Mouse (Mus musculus): Measurements from ENCODE around the gene Cyth2. TPM values are rescaled to one million over a fixed set of nuclear protein-coding genes. Genes with fewer than 3 reads are reported as not detected.

Gene Cyth2
- total and polyA plus RNA-seq, 3 experiments = 27.3 to 61.9 (median 59.1) TPM

DNA sequence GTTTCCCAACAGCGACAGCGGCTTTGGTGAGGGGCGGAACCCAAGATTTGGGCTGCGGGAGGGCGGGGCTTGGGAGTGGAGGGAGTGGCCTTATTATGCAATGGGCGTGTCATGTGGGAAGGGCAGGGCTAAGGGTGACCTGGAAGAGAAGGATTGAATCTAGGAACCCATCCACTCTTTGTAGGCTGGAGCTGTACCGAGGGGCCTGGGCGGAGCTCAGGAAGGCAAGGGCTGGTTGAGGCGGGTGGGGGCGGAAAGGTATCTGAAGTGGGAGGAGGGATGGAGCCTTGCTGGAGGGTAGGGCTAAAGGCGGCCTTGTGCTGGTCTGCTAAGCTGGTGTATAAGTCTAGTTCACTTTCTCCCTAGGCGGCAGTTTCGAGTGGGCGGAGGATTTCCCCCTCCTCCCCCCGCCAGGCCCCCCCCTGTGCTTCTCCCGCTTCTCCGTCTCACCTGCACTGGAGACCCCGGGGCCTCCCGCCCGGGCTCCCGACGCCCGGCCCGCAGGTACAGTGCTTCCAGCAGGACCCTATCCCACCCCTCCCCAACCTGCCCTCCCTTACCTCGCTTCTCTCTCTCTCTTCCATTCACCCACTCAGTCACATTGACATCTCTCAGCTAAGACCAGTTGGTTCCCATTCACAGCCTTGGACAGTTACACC lies 13.7 kb downstream of the Cyth2 start:
- no peaks in the 10 kb centered on the region for H3K79me2 ChIP-seq (replicated peaks; ENCODE audit: control insufficient read depth, insufficient read depth, low read length)
- DNase-seq = peak in 1 of 2 experiments; percentile 40
- peak overlapping the region; percentile 49 for H3K4me3 ChIP-seq
- no peaks in the 10 kb centered on the region for H3K36me3 ChIP-seq (ENCODE audit: control insufficient read depth, insufficient read depth, low read length)
- peaks cover 9% of the 10 kb centered on the region for H3K27me3 ChIP-seq (ENCODE audit: control insufficient read depth, insufficient read depth, low read length)
- 3% methylated on average over 20 of the region's 25 CpGs for WGBS
- TF ChIP-seq POLR2A (IDR thresholded peaks at IDR 0.05; ENCODE audit: insufficient read depth, low read depth, low read length) = no peak
- TF ChIP-seq EP300 (IDR thresholded peaks at IDR 0.05; ENCODE audit: insufficient read depth, low read depth, low read length) = no peak
- TF ChIP-seq CTCF (IDR thresholded peaks at IDR 0.05) = no peak
- H3K27ac ChIP-seq = no peak overlapping the region
- H3K9ac ChIP-seq (ENCODE audit: low read depth, low read length) = peak overlapping the region; percentile 53; the same call in 1 of the 2 replicates
- H3K4me1 ChIP-seq (ENCODE audit: control insufficient read depth, insufficient read depth, low read length) = peaks cover 5% of the 10 kb centered on the region
- intact Hi-C loops (cut with DNase I) = loop anchor here (1.0 to 10.0 kb wide), 3 partner anchors 61 to 336 kb away; partner anchors contain the start of gene Bax

DNA sequence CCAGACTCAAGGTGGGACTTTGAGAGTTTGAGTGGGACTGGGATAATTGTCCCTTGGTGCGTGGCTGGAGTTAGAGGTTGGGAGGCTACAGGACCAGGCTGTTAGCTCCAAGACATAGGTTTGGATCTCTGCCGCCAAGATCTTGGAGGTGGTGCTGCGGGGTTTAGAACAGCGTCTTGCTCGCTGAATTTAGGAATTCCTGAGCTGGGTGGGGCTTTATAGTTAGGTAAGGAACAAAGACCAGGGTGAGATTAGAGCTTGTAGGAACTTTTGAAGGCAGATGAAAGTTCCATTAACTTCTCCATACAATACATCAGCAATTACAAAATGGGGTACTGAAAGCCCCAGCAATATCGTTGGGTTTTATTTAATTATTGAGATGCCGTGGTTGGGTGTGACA lies 14.4 kb downstream of the Cyth2 start:
- Histone ChIP-seq H3K9ac (ENCODE audit: low read depth, low read length) (no peak overlapping the region), H3K27ac (no peak overlapping the region), H3K79me2 (replicated peaks; ENCODE audit: control insufficient read depth, insufficient read depth, low read length) (no peaks in the 10 kb centered on the region), H3K4me1 (ENCODE audit: control insufficient read depth, insufficient read depth, low read length) (peaks cover 5% of the 10 kb centered on the region), H3K27me3 (ENCODE audit: control insufficient read depth, insufficient read depth, low read length) (peaks cover 9% of the 10 kb centered on the region), H3K36me3 (ENCODE audit: control insufficient read depth, insufficient read depth, low read length) (no peaks in the 10 kb centered on the region), H3K4me3 (no peak overlapping the region)
- intact Hi-C loops (cut with DNase I) = loop anchor here (5.0 to 10.0 kb wide), 2 partner anchors 137 to 335 kb away; partner anchors contain the start of gene Bax
- DNase-seq = no peak
- TF ChIP-seq EP300 (IDR thresholded peaks at IDR 0.05; ENCODE audit: insufficient read depth, low read depth, low read length) = no peak
- TF ChIP-seq POLR2A (IDR thresholded peaks at IDR 0.05; ENCODE audit: insufficient read depth, low read depth, low read length) = no peak
- TF ChIP-seq CTCF (IDR thresholded peaks at IDR 0.05) = no peak
- WGBS = 32% methylated on average over 7 of the region's 7 CpGs

DNA sequence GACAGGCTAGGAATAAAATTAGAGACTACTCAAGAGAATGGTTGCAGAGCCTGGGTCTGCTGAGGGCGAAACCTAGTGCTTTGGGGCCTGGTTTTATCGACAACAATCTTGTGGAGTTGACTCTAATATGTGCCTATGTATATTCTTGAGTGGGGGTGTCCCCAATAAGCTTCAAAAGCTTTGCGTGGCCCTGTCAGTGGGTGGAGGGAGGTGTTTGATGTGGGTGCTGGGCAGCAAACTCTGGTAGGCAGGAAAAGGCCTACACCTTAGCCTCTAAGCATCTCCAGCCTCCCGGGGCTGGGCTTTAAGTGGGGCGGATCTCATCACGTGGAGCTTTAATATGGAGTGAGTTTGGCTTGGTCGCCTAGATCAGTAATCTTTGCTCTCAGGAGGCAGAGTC lies 15.4 kb downstream of the Cyth2 start:
- 62% methylated on average over 7 of the region's 7 CpGs for WGBS
- no peak for TF ChIP-seq CTCF (IDR thresholded peaks at IDR 0.05)
- no peak for TF ChIP-seq EP300 (IDR thresholded peaks at IDR 0.05; ENCODE audit: insufficient read depth, low read depth, low read length)
- TF ChIP-seq POLR2A (IDR thresholded peaks at IDR 0.05; ENCODE audit: insufficient read depth, low read depth, low read length) = no peak
- Histone ChIP-seq H3K9ac (ENCODE audit: low read depth, low read length) (no peak overlapping the region), H3K4me3 (no peak overlapping the region), H3K27ac (no peak overlapping the region), H3K36me3 (ENCODE audit: control insufficient read depth, insufficient read depth, low read length) (no peaks in the 10 kb centered on the region), H3K4me1 (ENCODE audit: control insufficient read depth, insufficient read depth, low read length) (peaks cover 5% of the 10 kb centered on the region), H3K27me3 (ENCODE audit: control insufficient read depth, insufficient read depth, low read length) (peaks cover 9% of the 10 kb centered on the region), H3K79me2 (replicated peaks; ENCODE audit: control insufficient read depth, insufficient read depth, low read length) (no peaks in the 10 kb centered on the region)
- intact Hi-C loops (cut with DNase I) = no loop called here
- no peak for DNase-seq

DNA sequence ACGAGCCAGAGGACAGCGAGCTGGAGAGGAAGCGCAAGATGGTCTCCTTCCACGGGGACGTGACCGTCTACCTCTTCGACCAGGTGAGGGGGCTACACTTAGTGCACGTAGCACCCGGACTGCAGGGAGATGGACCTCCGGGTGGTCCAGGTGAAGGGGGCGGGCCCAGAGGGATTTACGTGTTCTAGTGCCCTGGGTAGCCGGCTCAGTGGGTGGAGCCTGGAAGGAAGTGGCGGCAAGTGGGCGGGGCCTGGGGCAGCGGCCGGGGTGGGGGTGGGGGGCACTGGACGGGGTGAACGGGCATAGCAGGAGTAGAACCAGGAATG lies 15.9 kb downstream of the Cyth2 start:
- peaks cover 9% of the 10 kb centered on the region for H3K27me3 ChIP-seq (ENCODE audit: control insufficient read depth, insufficient read depth, low read length)
- H3K9ac ChIP-seq (ENCODE audit: low read depth, low read length) = peak overlapping the region; percentile 55

DNA sequence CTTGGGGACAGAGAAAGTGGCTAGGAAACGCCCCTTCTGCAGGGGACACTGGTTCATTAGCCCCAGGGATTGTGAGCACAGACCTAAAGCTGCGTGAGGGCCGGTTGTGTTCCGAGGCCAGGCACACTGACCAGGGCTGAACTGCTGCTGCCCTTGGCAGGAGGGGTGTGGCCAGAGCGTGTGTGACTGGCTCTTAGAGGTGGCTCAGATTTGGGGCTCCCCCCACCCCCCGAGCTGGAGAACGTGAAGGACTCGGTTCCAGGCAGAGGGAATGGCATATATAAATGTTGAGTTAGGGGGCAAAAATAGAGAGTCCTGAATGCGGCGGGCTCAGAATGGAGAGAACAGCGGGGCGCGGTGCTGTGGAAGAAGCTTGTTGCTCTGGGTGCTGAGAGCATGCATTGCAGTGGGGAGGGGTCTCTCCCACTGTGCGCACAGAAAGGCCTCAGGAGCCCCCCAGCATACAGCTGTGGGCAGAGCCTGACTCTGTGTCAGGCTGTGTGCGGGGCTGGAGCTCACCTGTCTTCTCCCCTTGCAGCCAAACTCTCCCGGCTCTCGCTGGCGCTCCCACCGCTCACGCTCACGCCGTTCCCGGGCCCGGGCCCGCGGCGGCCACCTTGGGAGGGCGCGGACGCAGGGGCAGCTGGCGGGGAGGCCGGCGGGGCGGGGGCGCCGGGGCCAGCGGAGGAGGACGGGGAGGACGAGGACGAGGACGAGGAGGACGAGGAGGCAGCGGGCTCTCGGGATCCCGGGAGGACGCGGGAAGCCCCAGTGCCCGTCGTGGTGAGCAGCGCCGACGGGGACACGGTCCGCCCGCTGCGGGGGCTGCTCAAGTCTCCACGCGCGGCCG lies 16.5 kb downstream of the Cyth2 start:
- TF ChIP-seq EP300 (IDR thresholded peaks at IDR 0.05; ENCODE audit: insufficient read depth, low read depth, low read length) = no peak
- no peak for TF ChIP-seq CTCF (IDR thresholded peaks at IDR 0.05)
- no peak for TF ChIP-seq POLR2A (IDR thresholded peaks at IDR 0.05; ENCODE audit: insufficient read depth, low read depth, low read length)
- H3K27me3 ChIP-seq (ENCODE audit: control insufficient read depth, insufficient read depth, low read length) = peaks cover 9% of the 10 kb centered on the region
- H3K4me1 ChIP-seq (ENCODE audit: control insufficient read depth, insufficient read depth, low read length) = peaks cover 5% of the 10 kb centered on the region
- intact Hi-C loops (cut with DNase I) = no loop called here
- WGBS = 4% methylated on average over 56 of the region's 60 CpGs
- no peak for DNase-seq
- no peaks in the 10 kb centered on the region for H3K79me2 ChIP-seq (replicated peaks; ENCODE audit: control insufficient read depth, insufficient read depth, low read length)
- peak overlapping the region; percentile 41 for H3K4me3 ChIP-seq
- H3K9ac ChIP-seq (ENCODE audit: low read depth, low read length) = peak overlapping the region; percentile 55
- H3K36me3 ChIP-seq (ENCODE audit: control insufficient read depth, insufficient read depth, low read length) = no peaks in the 10 kb centered on the region
- H3K27ac ChIP-seq = no peak overlapping the region

More for the DNA sequence above, 15.9 kb downstream of the Cyth2 start:
- 2% methylated on average over 19 of the region's 19 CpGs for WGBS
- intact Hi-C loops (cut with DNase I) = no loop called here
- Histone ChIP-seq H3K36me3 (ENCODE audit: control insufficient read depth, insufficient read depth, low read length) (no peaks in the 10 kb centered on the region), H3K79me2 (replicated peaks; ENCODE audit: control insufficient read depth, insufficient read depth, low read length) (no peaks in the 10 kb centered on the region), H3K4me1 (ENCODE audit: control insufficient read depth, insufficient read depth, low read length) (peaks cover 5% of the 10 kb centered on the region), H3K27ac (no peak overlapping the region), H3K4me3 (peak overlapping the region; percentile 41)
- no peak for DNase-seq
- no peak for TF ChIP-seq POLR2A (IDR thresholded peaks at IDR 0.05; ENCODE audit: insufficient read depth, low read depth, low read length)
- no peak for TF ChIP-seq CTCF (IDR thresholded peaks at IDR 0.05)
- TF ChIP-seq EP300 (IDR thresholded peaks at IDR 0.05; ENCODE audit: insufficient read depth, low read depth, low read length) = no peak

DNA sequence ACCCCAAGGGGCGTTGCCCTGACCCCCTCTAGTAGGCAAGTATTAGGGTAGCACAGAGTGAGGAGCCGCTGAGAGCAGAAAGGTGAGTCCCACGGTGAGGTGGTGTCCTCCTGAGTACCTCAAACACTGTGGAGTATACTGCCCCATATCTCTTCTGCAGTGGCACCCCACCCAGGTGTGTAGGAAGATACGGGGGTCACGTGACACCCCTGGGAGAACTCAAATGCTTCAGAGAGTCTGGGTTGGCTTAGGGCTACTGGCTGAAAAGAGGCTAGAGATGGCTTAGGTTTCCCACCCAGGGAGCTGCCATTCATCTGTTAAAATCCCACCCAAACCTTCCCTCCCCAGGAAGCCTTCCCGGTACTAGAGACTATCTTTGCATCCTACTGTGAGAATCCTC lies 17.4 kb downstream of the Cyth2 start:
- WGBS = 40% methylated on average over 6 of the region's 6 CpGs
- H3K4me3 ChIP-seq = no peak overlapping the region
- TF ChIP-seq EP300 (IDR thresholded peaks at IDR 0.05; ENCODE audit: insufficient read depth, low read depth, low read length) = no peak
- no peak for TF ChIP-seq POLR2A (IDR thresholded peaks at IDR 0.05; ENCODE audit: insufficient read depth, low read depth, low read length)
- no peak for TF ChIP-seq CTCF (IDR thresholded peaks at IDR 0.05)
- H3K36me3 ChIP-seq (ENCODE audit: control insufficient read depth, insufficient read depth, low read length) = no peaks in the 10 kb centered on the region
- H3K4me1 ChIP-seq (ENCODE audit: control insufficient read depth, insufficient read depth, low read length) = peaks cover 5% of the 10 kb centered on the region
- H3K27me3 ChIP-seq (ENCODE audit: control insufficient read depth, insufficient read depth, low read length) = peaks cover 9% of the 10 kb centered on the region
- intact Hi-C loops (cut with DNase I) = no loop called here
- no peaks in the 10 kb centered on the region for H3K79me2 ChIP-seq (replicated peaks; ENCODE audit: control insufficient read depth, insufficient read depth, low read length)
- no peak for DNase-seq
- no peak overlapping the region for H3K9ac ChIP-seq (ENCODE audit: low read depth, low read length)
- no peak overlapping the region for H3K27ac ChIP-seq
